In the genomic region with DNA sequence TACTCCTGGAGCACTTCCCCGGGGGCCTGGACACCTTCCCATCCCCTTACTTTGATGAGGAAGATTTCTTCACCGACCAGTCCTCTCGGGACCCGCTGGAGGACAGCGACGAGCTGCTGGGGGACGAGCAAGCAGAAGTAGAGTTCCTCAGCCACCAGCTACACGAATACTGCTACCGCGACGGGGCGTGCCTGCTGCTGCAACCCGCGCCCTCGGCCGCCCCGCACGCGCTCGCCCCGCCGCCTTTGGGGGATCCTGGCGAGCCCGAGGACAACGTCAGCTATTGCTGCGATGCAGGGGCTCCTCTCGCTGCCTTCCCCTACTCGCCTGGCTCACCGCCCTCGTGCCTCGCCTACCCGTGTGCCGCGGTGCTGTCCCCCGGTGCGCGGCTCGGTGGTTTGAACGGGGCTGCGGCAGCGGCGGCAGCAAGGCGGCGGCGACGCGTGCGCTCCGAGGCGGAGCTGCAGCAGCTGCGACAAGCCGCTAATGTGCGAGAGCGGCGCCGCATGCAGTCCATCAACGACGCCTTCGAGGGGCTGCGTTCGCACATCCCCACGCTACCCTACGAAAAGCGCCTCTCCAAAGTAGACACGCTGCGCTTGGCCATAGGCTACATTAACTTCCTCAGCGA, we compare ENCODE assay signal across 13 mouse cellular contexts. TPM values are rescaled to one million over a fixed set of nuclear protein-coding genes. Genes with fewer than 3 reads are reported as not detected.
DNase-seq lines count a peak whose midpoint lies in the region; ATAC-seq and TF ChIP-seq lines count a peak whose summit lies in the region.
"Had no signal": no experiment of that assay in that cellular context is flagged by ENCODE, and none has a peak within 500 bp of the region (broad histone marks: within the 10 kb centered on the region; RNA-seq: fewer than 3 reads in every experiment).

No protein-coding gene starts in this region.

- 1% methylated on average over 67 of the region's 67 CpGs for WGBS in kidney, embryonic 15.5 days
- 1% methylated on average over 65 of the region's 67 CpGs for WGBS in embryonic facial prominence, embryonic 11.5 days
- WGBS in hindbrain, embryonic 16.5 days: under 1% methylated on average over 55 of the region's 67 CpGs
- under 1% methylated on average over 67 of the region's 67 CpGs for WGBS in neural tube, embryonic 12.5 days

- no peak for DNase-seq in kidney, postnatal 14 days
- no peak for DNase-seq in embryonic facial prominence, embryonic 11.5 days (ENCODE audit: low spot score)
- no peak for DNase-seq in gastrocnemius, adult 2 months
- DNase-seq: cerebellum, adult 11 months; gastrocnemius, postnatal 36 days; right cerebral cortex, postnatal 14 days had no signal

- H3K9ac ChIP-seq in kidney, embryonic 15.5 days: no peak overlapping the region
- H3K9ac ChIP-seq in embryonic facial prominence, embryonic 11.5 days (replicated peaks; ENCODE audit: low read length): no peak overlapping the region
- H3K9ac ChIP-seq in hindbrain, embryonic 16.5 days (ENCODE audit: low read depth, low read length): peak overlapping the region; percentile 39
- H3K9ac ChIP-seq in neural tube, embryonic 12.5 days: peak overlapping the region; percentile 47
- H3K9ac ChIP-seq: liver, embryonic 14.5 days had no signal

- H3K4me1 ChIP-seq in kidney, embryonic 15.5 days: peaks cover 24% of the 10 kb centered on the region
- H3K4me1 ChIP-seq in embryonic facial prominence, embryonic 11.5 days (ENCODE audit: control insufficient read depth, insufficient read depth, low read length): peaks cover 7% of the 10 kb centered on the region
- H3K4me1 ChIP-seq in hindbrain, embryonic 16.5 days (ENCODE audit: control insufficient read depth, insufficient read depth, low read depth, low read length): peaks cover 19% of the 10 kb centered on the region
- H3K4me1 ChIP-seq in neural tube, embryonic 12.5 days: peaks cover 28% of the 10 kb centered on the region

- no peak for ATAC-seq in kidney, embryonic 15.5 days (replicated peaks; ENCODE audit: low FRiP score)
- no peak for ATAC-seq in embryonic facial prominence, embryonic 11.5 days (replicated peaks; ENCODE audit: insufficient number of reproducible peaks, low FRiP score, low TSS enrichment, low read depth)
- 0 out of 2 replicates have a peak, but pooled peaks have one; percentile 15 for ATAC-seq in hindbrain, embryonic 16.5 days
- ATAC-seq in neural tube, embryonic 12.5 days (ENCODE audit: low FRiP score, low read depth): peak; percentile 27; the same call in 1 of the 2 replicates
- no peak for ATAC-seq in erythroblast, adult 5-6 weeks (replicated peaks; ENCODE audit: low FRiP score, poor library complexity, severe bottlenecking)
- no peak for ATAC-seq in frontal cortex, adult (ENCODE audit: low TSS enrichment)

- intact Hi-C loops in gastrocnemius, adult 2 months (cut with DNase I): no loop called here

- no peaks in the 10 kb centered on the region for H3K36me3 ChIP-seq in kidney, embryonic 15.5 days
- no peaks in the 10 kb centered on the region for H3K36me3 ChIP-seq in embryonic facial prominence, embryonic 11.5 days (replicated peaks; ENCODE audit: control insufficient read depth, insufficient read depth, low read depth, low read length)
- H3K36me3 ChIP-seq in hindbrain, embryonic 16.5 days (ENCODE audit: control insufficient read depth, insufficient read depth, low read length): no peaks in the 10 kb centered on the region
- H3K36me3 ChIP-seq in neural tube, embryonic 12.5 days: no peaks in the 10 kb centered on the region
- H3K36me3 ChIP-seq: G1E had no signal

- peak overlapping the region; percentile 34 for H3K4me3 ChIP-seq in kidney, embryonic 15.5 days (replicated peaks)
- H3K4me3 ChIP-seq in embryonic facial prominence, embryonic 11.5 days (ENCODE audit: low read depth, low read length): peak overlapping the region; percentile 21; the same call in 1 of the 2 replicates
- peak overlapping the region; percentile 41 for H3K4me3 ChIP-seq in hindbrain, embryonic 16.5 days (ENCODE audit: low read length)
- peak overlapping the region; percentile 40 for H3K4me3 ChIP-seq in neural tube, embryonic 12.5 days
- no peak overlapping the region for H3K4me3 ChIP-seq in gastrocnemius, adult 2 months

- H3K9me3 ChIP-seq in kidney, embryonic 15.5 days (replicated peaks): no peaks in the 10 kb centered on the region
- H3K9me3 ChIP-seq in embryonic facial prominence, embryonic 11.5 days (replicated peaks; ENCODE audit: control insufficient read depth, low read length): no peaks in the 10 kb centered on the region
- H3K9me3 ChIP-seq in hindbrain, embryonic 16.5 days (ENCODE audit: control insufficient read depth, low read length): no peaks in the 10 kb centered on the region
- H3K9me3 ChIP-seq in neural tube, embryonic 12.5 days: no peaks in the 10 kb centered on the region

- peaks cover 96% of the 10 kb centered on the region for H3K27me3 ChIP-seq in kidney, embryonic 15.5 days
- H3K27me3 ChIP-seq in embryonic facial prominence, embryonic 11.5 days (ENCODE audit: control insufficient read depth, insufficient read depth, low read length): peaks cover 80% of the 10 kb centered on the region
- H3K27me3 ChIP-seq in hindbrain, embryonic 16.5 days (replicated peaks; ENCODE audit: control insufficient read depth, insufficient read depth, low read length): peaks cover 78% of the 10 kb centered on the region
- peaks cover 95% of the 10 kb centered on the region for H3K27me3 ChIP-seq in neural tube, embryonic 12.5 days (replicated peaks)

- no peak overlapping the region for H3K27ac ChIP-seq in kidney, embryonic 15.5 days
- H3K27ac ChIP-seq in embryonic facial prominence, embryonic 11.5 days (replicated peaks; ENCODE audit: low read depth, low read length): no peak overlapping the region
- no peak overlapping the region for H3K27ac ChIP-seq in hindbrain, embryonic 16.5 days (ENCODE audit: low read depth, low read length)
- no peak overlapping the region for H3K27ac ChIP-seq in neural tube, embryonic 12.5 days
- H3K27ac ChIP-seq in gastrocnemius, adult 2 months: no peak overlapping the region
- H3K27ac ChIP-seq: liver, embryonic 14.5 days had no signal

- no peak for TF ChIP-seq CTCF in gastrocnemius, adult 2 months (IDR thresholded peaks at IDR 0.05)

- H3K4me2 ChIP-seq in kidney, embryonic 15.5 days: peak overlapping the region; percentile 55
- H3K4me2 ChIP-seq in embryonic facial prominence, embryonic 11.5 days (ENCODE audit: low read depth, low read length): peak overlapping the region; percentile 41
- H3K4me2 ChIP-seq in hindbrain, embryonic 16.5 days (ENCODE audit: low read length): peak overlapping the region; percentile 64
- peak overlapping the region; percentile 71 for H3K4me2 ChIP-seq in neural tube, embryonic 12.5 days (replicated peaks)

RNA-seq across cellular contexts. Expression of a gene that starts 0.5 kb away (rescaled TPM):
- polyA plus RNA-seq in kidney, embryonic 15.5 days (2015; fragmentation: Nextera tagmentation; extraction: Ambion mirVana): 0.13 TPM in 1 of 2 replicates, not detected in the other
- polyA plus RNA-seq in embryonic facial prominence, embryonic 11.5 days (2014; fragmentation: Nextera tagmentation; extraction: Ambion mirVana): 0.68 and 1.3 TPM in 2 replicates
- 1.6 and 1.7 TPM in 2 replicates for polyA plus RNA-seq in hindbrain, embryonic 16.5 days (2015; fragmentation: Nextera tagmentation; extraction: Ambion mirVana)
- 7.7 and 10.0 TPM in 2 replicates for polyA plus RNA-seq in neural tube, embryonic 12.5 days (2016; fragmentation: Nextera tagmentation; extraction: Ambion mirVana)
- not detected in 2 replicates for total RNA-seq in erythroblast, adult 5-6 weeks (2015; ENCODE audit: low replicate concordance)
- total RNA-seq in erythroblast, adult 5-6 weeks (2017; ENCODE audit: low replicate concordance): not detected in 2 replicates
- not detected for total RNA-seq in gastrocnemius, adult 2 months (2021)
- total RNA-seq: G1E; gastrocnemius, postnatal 36 days had no signal
- polyA plus RNA-seq: G1E; liver, embryonic 14.5 days had no signal

Comparison
In these comparisons a context has a peak if more than half of its experiments do, and no peak if none do; other contexts are left out.
1. ATAC-seq: peak in hindbrain, embryonic 16.5 days (single experiment) and neural tube, embryonic 12.5 days (single experiment); none in kidney, embryonic 15.5 days (single experiment), embryonic facial prominence, embryonic 11.5 days (single experiment), erythroblast, adult 5-6 weeks (single experiment) and frontal cortex, adult (single experiment).
2. H3K9ac ChIP-seq: peak in hindbrain, embryonic 16.5 days (single experiment) and neural tube, embryonic 12.5 days (single experiment); none in kidney, embryonic 15.5 days (single experiment) and embryonic facial prominence, embryonic 11.5 days (single experiment).
3. Peak in every context shown above with its lines, with median percentiles within 50 percentile points of each other: H3K4me2 ChIP-seq.